ENCODE assay signal across 18 mouse cellular contexts in the genomic region with DNA sequence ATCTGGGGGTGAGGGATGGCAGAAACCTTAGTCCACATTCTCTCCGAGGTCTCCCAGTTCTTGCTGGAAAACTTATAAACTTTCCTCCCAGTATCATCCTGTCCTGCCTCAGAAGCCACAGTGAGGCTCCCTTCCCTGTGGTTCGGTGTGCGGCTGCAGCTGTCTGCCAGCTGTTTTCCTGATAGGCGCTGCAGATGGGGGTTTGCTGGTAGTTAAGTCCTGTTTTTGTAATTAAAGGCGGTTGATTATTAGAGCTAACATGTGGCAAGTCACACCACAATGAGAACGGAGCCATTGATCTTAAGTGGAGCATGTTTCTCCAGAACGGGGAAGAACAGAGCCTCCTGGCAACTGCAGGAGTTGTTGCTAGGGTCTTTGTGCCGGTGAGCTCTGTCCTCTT.
A peak's percentile ranks its signal among the peaks of the same experiment; 100 is the strongest.
DNase-seq lines count a peak whose midpoint lies in the region; ATAC-seq lines count a peak whose summit lies in the region.
"Had no signal": no experiment of that assay in that cellular context is flagged by ENCODE, and none has a peak within 500 bp of the region (broad histone marks: within the 10 kb centered on the region; RNA-seq: fewer than 3 reads in every experiment).

No protein-coding gene starts in this region.

- no peaks in the 10 kb centered on the region for H3K27me3 ChIP-seq in hindbrain, embryonic 14.5 days (ENCODE audit: control insufficient read depth, insufficient read depth, low read length)
- no peaks in the 10 kb centered on the region for H3K27me3 ChIP-seq in hindbrain, embryonic 12.5 days
- no peaks in the 10 kb centered on the region for H3K27me3 ChIP-seq in embryonic facial prominence, embryonic 13.5 days
- H3K27me3 ChIP-seq: heart, embryonic 13.5 days; midbrain, embryonic 12.5 days had no signal

- no peak overlapping the region for H3K9ac ChIP-seq in hindbrain, embryonic 14.5 days
- no peak overlapping the region for H3K9ac ChIP-seq in hindbrain, embryonic 12.5 days
- no peak overlapping the region for H3K9ac ChIP-seq in embryonic facial prominence, embryonic 13.5 days
- H3K9ac ChIP-seq: heart, embryonic 13.5 days; midbrain, embryonic 12.5 days had no signal

- H3K9me3 ChIP-seq in hindbrain, embryonic 14.5 days (ENCODE audit: control insufficient read depth, low read length) = no peaks in the 10 kb centered on the region
- H3K9me3 ChIP-seq in hindbrain, embryonic 12.5 days (replicated peaks) = no peaks in the 10 kb centered on the region
- no peaks in the 10 kb centered on the region for H3K9me3 ChIP-seq in embryonic facial prominence, embryonic 13.5 days
- H3K9me3 ChIP-seq: heart, embryonic 13.5 days; midbrain, embryonic 12.5 days had no signal

- ATAC-seq in hindbrain, embryonic 14.5 days (ENCODE audit: low FRiP score) = no peak
- ATAC-seq in hindbrain, embryonic 12.5 days (ENCODE audit: low FRiP score) = no peak
- ATAC-seq in embryonic facial prominence, embryonic 13.5 days (ENCODE audit: insufficient number of reproducible peaks, insufficient read depth, low FRiP score, low TSS enrichment, low read depth) = no peak
- no peak for ATAC-seq in inflammation-experienced regulatory T-cells, adult 6 months

- DNase-seq in hindbrain, embryonic 14.5 days (ENCODE audit: low spot score) = no peak
- peak; percentile 56 for DNase-seq in embryo, embryonic 10.5 days (ENCODE audit: low spot score)
- peak; percentile 50 for DNase-seq in mesoderm, embryonic 11.5 days (ENCODE audit: low read depth, low spot score)
- no peak for DNase-seq in urinary bladder, postnatal 36 days (ENCODE audit: low spot score in 2 of 2)
- DNase-seq in adipocyte (ENCODE audit: low spot score) = no peak
- DNase-seq: adrenal gland, postnatal 25 days; cerebellum, adult 9-11 months; kidney, adult 8-10 months; layer of hippocampus, postnatal 36 days; lung, postnatal 36 days; right cerebral cortex, postnatal 14 days; thymus, postnatal 25 days had no signal

- 0 out of 2 replicates have a peak, but pooled peaks cover 4% of the 10 kb centered on the region for H3K4me1 ChIP-seq in hindbrain, embryonic 14.5 days (replicated peaks; ENCODE audit: control insufficient read depth, insufficient read depth, low read length)
- H3K4me1 ChIP-seq in hindbrain, embryonic 12.5 days = peaks cover 11% of the 10 kb centered on the region
- H3K4me1 ChIP-seq in embryonic facial prominence, embryonic 13.5 days = peaks cover 7% of the 10 kb centered on the region
- H3K4me1 ChIP-seq: heart, embryonic 13.5 days had no signal

- peaks cover 16% of the 10 kb centered on the region for H3K36me3 ChIP-seq in hindbrain, embryonic 14.5 days (replicated peaks; ENCODE audit: control insufficient read depth, insufficient read depth)
- H3K36me3 ChIP-seq in hindbrain, embryonic 12.5 days = peaks cover 40% of the 10 kb centered on the region
- H3K36me3 ChIP-seq in embryonic facial prominence, embryonic 13.5 days = peaks cover 44% of the 10 kb centered on the region

- no peak overlapping the region for H3K4me3 ChIP-seq in hindbrain, embryonic 14.5 days (replicated peaks; ENCODE audit: low read length)
- no peak overlapping the region for H3K4me3 ChIP-seq in hindbrain, embryonic 12.5 days
- no peak overlapping the region for H3K4me3 ChIP-seq in embryonic facial prominence, embryonic 13.5 days
- H3K4me3 ChIP-seq: heart, embryonic 13.5 days; midbrain, embryonic 12.5 days had no signal

- peak overlapping the region; percentile 11; the same call in 1 of the 2 replicates for H3K27ac ChIP-seq in hindbrain, embryonic 14.5 days
- H3K27ac ChIP-seq in hindbrain, embryonic 12.5 days = no peak overlapping the region
- H3K27ac ChIP-seq in embryonic facial prominence, embryonic 13.5 days = 0 out of 2 replicates have a peak overlapping the region, but pooled peaks have one; percentile 48
- H3K27ac ChIP-seq: heart, embryonic 13.5 days; midbrain, embryonic 12.5 days; stomach, postnatal 0 days had no signal

- 41% methylated on average over 8 of the region's 8 CpGs for WGBS in hindbrain, embryonic 14.5 days
- WGBS in hindbrain, embryonic 12.5 days = 42% methylated on average over 8 of the region's 8 CpGs
- WGBS in embryonic facial prominence, embryonic 13.5 days = 35% methylated on average over 8 of the region's 8 CpGs

- H3K4me2 ChIP-seq in hindbrain, embryonic 14.5 days (replicated peaks) = no peak overlapping the region
- H3K4me2 ChIP-seq in hindbrain, embryonic 12.5 days (replicated peaks) = no peak overlapping the region
- H3K4me2 ChIP-seq in embryonic facial prominence, embryonic 13.5 days = no peak overlapping the region
- H3K4me2 ChIP-seq: heart, embryonic 13.5 days; midbrain, embryonic 12.5 days had no signal

Comparison
In these comparisons a context has a peak if more than half of its experiments do, and no peak if none do; other contexts are left out.
1. DNase-seq: peak in embryo, embryonic 10.5 days (single experiment) and mesoderm, embryonic 11.5 days (single experiment); none in hindbrain, embryonic 14.5 days (single experiment), urinary bladder, postnatal 36 days (0 of 2) and adipocyte (single experiment).